Mouse (Mus musculus): ENCODE data around the gene Rai14.

The Rai14 gene

GRCm38 (mm10) chr15:10691481-10691880 is 22.9 kb downstream of the Rai14 start:
- intact Hi-C loops (cut with DNase I) = no loop called here

- intact Hi-C loops (cut with DNase I) = no loop called here
Measured at GRCm38 (mm10) chr15:10690973-10691372, 23.5 kb downstream of the Rai14 start.

- intact Hi-C loops (cut with DNase I) = no loop called here
Measured at GRCm38 (mm10) chr15:10690219-10690618, 24.2 kb downstream of the Rai14 start.

DNA sequence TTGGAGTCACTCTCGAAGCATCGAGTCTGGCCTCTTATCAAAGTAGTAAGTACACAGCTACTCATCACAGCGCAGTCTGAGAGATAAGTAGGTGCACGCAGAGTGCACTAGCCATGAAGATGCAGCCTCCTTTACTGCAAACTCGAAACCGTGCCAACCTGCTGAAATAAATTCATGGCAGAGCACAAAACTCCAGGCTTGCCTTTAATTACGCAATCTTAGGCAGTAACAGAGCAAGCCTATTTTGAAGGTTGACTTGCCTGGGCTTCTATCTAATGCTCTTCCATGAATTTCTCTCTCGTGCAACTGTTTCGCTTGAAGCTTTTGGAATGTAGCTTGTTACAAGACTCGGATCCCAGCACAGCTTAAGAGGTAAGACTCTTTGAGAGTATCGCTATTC is 25.1 kb downstream of the Rai14 start:
- intact Hi-C loops (cut with DNase I) = no loop called here

- intact Hi-C loops (cut with DNase I) = no loop called here
Measured at GRCm38 (mm10) chr15:10688686-10689085, 25.7 kb downstream of the Rai14 start.

DNA sequence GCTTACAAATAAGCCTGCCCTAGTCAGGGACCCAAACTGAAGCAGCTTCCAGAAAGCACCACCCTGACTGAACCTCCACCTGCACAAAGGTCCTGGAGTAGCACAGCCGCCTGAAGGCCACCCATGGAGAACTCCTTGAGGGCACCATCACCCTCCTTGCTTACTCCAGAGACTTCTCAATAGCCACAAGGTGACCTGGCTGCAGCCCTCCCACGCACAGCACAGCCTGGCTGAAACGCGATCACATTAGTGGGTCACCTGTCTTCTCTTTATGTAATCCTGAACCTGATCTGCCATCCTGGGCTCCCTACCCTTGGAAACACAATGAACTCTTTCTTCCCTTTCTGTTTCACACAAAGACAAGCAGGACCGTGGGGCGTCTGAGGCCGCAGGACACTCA is 27.1 kb downstream of the Rai14 start:
- intact Hi-C loops (cut with DNase I) = no loop called here

GRCm38 (mm10) chr15:10685692-10686430 is 28.6 kb downstream of the Rai14 start:
- intact Hi-C loops (cut with DNase I) = no loop called here

DNA sequence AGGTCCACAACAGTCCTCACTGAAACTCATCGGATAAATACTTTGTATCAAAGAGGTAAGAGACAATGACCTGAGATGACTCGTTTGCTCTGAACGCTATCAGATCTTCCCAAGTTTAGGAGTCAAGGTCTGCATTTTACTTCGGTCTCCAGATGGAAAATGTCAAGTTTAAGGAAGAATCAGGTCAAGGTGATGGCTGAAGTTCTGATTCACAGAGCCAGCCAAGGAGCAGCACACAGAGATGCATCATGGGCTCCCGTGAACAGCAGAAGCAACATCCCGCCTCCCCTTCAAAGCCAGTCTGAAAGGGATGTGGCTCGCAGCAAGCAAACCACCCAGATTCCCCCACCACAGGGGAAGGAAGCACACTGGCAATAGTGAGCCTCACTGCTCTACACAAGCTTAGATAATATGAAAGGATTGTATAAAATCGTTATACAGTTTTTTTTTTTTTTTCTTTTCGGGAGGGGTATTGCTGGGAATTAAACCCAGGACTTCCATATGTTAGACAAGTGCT is 30.7 kb downstream of the Rai14 start:
- intact Hi-C loops (cut with DNase I) = no loop called here

- intact Hi-C loops (cut with DNase I) = no loop called here
Measured at GRCm38 (mm10) chr15:10680514-10680913, 33.9 kb downstream of the Rai14 start.

DNA sequence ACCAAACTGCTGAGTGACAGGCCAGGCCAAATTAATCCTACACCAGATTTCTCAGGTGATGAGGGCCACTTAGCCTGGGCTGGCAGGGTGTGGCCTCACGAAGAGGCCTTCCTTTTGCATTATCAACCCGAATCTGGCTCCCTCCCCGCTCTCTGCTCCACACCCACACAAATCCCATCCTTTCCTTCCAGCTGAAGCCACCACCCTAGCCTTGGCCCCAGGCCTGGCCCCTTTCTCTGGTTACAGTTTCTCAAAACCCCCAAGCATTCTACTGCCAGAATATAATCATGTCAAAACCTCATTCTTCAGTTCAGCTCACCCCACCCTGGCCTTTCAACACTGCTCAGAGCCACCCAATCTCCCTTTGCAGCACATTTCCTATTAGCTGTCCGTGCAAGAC is 34.9 kb downstream of the Rai14 start:
- intact Hi-C loops (cut with DNase I) = no loop called here

DNA sequence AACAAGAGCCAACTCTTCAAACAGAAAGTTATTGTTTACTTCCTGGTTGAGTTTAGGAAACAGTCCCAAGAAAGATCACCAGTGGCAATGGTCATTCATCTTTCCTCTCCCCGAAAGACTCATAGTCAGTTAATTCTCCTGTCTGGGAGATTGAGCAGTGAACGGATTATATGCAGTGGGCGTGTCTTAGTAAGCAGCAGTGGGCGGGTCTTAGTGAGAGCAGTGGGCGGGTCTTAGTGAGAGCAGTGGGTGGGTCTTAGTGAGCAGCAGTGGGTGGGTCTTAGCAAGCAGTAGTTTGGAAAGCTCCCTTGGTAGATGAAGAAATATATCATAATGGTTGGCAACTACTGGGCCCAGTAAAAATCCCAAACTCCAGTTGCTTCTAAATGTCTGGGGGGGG is 38.6 kb downstream of the Rai14 start:
- intact Hi-C loops (cut with DNase I) = no loop called here

- intact Hi-C loops (cut with DNase I) = no loop called here
Measured at GRCm38 (mm10) chr15:10672880-10673279, 41.5 kb downstream of the Rai14 start.

GRCm38 (mm10) chr15:10671868-10672267 is 42.6 kb downstream of the Rai14 start:
- intact Hi-C loops (cut with DNase I) = no loop called here

DNA sequence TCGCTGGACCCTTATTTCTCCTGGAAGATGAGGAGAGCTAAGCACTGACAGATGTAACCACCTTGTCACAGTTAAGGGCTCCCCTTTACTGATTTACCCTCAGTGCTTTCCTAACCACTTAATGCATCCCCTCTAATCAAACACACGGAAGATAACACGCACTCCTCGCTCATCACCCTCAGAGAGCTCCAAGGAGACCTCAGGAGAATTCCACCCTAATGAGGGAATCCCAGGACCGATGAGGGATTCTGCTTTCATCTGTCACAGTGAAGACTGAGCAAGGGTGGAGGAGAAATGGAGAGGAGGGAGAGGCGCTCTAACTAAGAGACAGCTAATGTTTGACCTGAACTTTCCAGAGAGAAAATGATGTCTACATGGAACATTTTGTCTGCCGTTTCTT is 44.3 kb downstream of the Rai14 start:
- intact Hi-C loops (cut with DNase I) = no loop called here

GRCm38 (mm10) chr15:10668120-10668900 is 46.1 kb downstream of the Rai14 start:
- intact Hi-C loops (cut with DNase I) = no loop called here

DNA sequence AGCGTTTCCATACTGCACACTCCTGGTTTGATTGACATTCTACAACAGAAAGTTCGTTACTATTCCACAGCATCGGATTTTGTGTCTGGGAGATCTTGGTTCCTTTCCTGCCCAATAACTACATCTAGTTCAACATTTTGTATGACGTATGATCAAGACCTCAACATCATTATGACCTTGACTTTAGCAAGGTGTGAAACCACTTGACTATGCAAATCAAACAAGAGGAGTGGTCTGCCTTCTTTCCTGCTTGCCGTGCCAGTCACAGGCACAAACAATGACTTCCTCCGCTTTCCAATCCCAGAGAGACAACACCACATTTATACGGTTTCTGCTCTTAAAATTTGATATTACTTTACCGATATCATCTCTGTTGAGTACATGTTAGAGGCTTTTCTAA is 48.6 kb downstream of the Rai14 start:
- intact Hi-C loops (cut with DNase I) = no loop called here

DNA sequence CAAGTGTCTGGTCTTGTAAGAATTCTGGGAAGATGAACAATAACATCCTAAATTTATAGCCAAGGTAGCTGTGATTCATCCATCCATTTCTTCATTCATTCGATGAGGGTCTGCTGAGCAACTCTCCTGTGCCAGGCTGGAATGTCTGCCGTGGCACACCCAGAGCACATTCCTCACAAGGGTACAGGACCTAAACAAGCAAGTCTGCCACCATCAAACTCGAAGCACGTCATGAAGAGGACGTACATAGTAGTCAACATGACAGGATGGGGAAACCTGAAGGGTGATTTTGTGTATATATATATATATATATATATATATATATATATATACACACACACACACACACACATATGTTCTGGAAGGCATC is 49.9 kb downstream of the Rai14 start:
- intact Hi-C loops (cut with DNase I) = no loop called here

DNA sequence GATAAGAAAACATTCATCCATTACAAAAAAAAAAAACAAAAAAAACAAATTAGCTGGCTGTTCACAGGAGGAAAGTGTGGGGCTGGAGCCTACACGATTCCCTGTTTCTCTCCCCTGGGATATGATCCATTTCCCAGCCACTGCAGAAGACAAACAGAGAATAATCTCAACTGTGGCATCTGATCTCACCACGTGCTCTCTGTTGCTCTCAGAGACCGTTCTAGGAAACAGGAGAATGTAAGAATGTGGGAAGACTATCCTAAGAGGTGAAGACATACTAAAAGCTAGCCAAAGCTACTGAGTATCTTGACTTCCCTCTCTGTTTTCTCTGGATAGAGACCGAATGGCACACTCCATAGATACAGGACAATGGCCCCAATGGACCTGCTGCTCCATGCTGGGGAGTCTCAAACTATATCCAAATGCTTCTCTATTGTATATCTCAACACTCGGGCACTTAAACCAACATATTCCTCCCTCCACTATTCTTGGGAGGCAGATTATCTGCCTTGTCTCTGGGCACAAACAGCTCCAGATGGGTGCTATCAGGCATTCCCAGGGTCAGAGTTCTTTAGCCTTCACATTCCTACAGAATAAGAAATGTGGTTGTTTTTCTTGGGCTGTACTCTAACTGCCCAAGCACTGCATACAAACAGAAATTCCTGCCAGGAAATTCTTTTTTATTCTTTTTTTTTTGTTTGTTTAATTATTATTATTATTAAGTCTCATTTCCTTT is 50.5 kb downstream of the Rai14 start:
- intact Hi-C loops (cut with DNase I) = no loop called here

- intact Hi-C loops (cut with DNase I) = no loop called here
Measured at GRCm38 (mm10) chr15:10661961-10662606, 52.3 kb downstream of the Rai14 start.

DNA sequence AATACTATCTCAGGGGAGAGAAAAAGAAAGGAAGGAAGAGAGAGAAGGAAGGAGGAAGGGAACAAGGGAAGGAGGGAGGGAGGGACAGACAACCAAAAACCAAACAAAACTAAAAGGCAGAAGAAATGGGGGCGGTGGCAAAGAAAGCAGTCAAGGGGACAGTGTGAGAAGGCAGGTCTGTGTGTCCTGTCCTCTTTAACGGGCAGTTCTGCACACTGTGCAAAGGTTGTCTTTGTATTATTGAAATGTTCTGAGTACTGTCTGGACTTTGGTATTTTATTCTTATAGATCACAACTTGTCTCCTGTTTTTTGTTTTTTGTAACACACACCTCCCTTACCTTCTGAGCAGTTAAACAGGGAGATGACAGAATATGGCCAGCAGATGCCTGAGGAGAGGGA is 55.6 kb downstream of the Rai14 start:
- intact Hi-C loops (cut with DNase I) = loop anchor here (10.0 kb wide), 1 partner anchor 1006 kb away; no protein-coding TSS in a partner anchor

- intact Hi-C loops (cut with DNase I) = loop anchor here (10.0 kb wide), 1 partner anchor 1009 kb away; no protein-coding TSS in a partner anchor
Measured at GRCm38 (mm10) chr15:10656146-10656545, 58.3 kb downstream of the Rai14 start.

Measured in adrenal gland (tissue).